Mouse (Mus musculus) right cerebral cortex, postnatal 14 days (tissue): Measurements from ENCODE around the gene Dbndd1.
"Not testable (repeated sequence)": the region's sequence is repeated elsewhere in the genome, so short reads cannot be mapped to it uniquely, and the experiment has no call there.

Experiments used
- DNase-seq: peaks from one replicate; pipeline ENCODE4 v3.0.0; 2022

Dbndd1 gene

GRCm38 (mm10) chr8:123492898-123493297, 22.4 kb downstream of the Dbndd1 start:
- no peak for DNase-seq

DNA sequence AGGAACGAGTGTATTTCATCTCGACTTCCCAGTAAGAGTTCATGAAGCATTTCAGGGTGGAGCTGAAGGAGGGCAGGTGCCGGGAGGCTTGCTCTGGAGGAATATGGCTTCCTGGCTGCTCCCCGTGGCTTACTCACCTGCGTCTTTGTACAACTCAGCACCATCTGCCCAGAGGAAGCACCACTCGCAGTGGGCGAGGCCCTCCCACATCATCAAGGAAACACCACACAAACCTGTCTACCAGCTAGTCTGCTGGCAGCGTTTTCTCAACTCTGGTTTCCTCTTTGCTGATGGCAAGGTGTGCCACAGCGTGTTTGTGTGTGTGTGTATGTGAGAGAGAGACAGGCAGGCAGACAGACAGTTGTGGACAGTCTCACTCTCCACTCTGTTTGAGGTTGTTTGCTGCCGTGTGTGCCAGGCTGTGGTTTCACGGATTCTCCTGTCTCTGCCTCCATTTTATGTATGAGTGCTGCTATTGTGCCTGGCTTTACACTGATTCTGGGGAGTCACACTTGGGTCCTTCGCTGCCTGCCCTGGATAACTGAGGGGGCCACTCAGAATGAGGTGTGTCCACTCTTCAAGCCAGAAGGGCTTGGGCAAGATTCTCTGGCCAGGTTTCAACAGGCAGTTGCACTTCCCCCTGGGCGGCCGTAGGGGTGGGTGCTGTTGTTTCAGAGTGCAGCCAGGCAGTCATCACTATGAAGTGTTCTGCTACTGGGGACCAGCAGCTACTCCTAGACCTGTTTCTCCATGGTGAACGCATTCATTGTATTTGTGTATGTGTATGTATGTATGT, 23.8 kb downstream of the Dbndd1 start:
- no peak for DNase-seq

DNA sequence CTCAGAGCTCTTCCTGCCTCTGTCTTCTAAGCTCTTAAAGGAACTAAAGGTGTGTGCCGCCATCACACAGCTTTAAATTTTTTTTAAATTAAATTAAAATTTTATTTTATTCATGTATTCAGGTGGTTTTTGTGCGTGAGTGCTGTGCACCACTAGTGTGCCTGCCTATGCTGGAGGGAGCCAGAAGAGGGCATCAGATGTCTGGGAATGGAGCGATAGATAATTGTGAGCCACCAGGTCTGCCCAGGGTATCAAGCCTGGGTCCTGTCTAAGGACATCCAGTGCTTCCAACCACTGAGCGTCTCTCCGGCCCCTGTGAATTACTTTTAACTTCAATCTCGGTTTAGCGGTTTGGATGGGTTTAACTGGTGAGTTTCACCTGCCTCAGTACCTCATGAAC, 32.6 kb downstream of the Dbndd1 start:
- DNase-seq: no peak

DNA sequence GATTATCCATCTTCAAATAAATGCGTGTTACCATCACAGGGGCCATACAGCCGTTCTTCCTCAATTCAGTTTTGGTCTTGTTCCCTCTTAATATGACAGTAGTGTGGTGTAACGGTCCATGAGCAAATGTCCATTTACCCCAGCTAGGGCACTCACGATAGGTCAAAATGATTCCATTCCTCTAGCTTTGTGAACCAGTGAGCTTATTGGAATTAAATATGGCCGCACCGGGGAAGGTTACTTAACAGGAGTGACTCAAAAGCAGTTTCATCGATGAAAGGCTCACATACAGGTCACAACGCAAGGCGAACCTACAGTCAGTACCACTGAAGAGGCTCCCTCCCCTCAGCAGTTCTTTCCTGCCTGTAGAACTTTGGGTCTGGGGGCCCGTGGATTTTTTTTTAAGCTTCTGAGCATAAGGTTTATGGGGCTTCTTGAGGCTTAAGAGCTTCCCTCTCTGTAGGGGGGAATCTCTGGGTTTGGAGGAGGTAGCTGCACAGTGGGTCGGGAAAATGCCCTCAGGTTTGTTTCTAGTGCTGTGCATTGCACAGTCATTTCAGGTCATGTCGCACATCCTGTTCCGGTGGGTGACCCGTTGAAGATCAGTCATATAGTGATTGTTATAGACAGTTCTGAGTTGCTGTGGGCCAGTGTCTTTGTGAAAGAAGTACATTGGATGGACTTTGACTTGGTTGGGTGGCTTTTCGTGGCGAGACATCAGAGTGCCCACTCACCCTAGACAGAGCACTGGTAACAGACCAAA, 36.6 kb downstream of the Dbndd1 start:
- no peak for DNase-seq

GRCm38 (mm10) chr8:123477737-123478258, 37.5 kb downstream of the Dbndd1 start, which contains the start of gene Afg3l1:
Gene Afg3l1 (plus strand): TSS chr8:123477903.
- peak; percentile 90 for DNase-seq

- no peak for DNase-seq
Observed at GRCm38 (mm10) chr8:123476911-123477736, 38.1 kb downstream of the Dbndd1 start.

DNA sequence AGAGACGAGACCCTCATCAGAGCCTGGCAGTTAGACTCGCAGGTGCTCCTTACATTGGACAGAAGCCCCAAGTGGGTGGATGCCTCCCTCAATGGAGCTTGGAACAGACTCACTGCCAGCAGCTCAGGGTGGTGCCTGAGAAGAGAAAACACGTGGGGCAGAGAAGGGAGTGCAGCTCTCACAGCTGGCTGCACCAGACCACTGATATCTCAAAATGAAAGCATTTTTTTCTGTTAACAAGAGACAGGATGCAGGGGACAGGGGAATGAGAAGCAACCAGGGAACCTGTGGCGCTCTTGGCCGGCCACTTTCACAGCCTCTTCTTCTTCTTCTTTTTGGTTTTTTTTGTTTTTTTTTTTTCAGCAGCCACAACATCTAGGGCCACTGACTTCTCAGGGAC, 40.7 kb downstream of the Dbndd1 start:
- DNase-seq: not testable (repeated sequence)

- DNase-seq: not testable (repeated sequence)
Observed at GRCm38 (mm10) chr8:123472991-123473390, 42.3 kb downstream of the Dbndd1 start.

DNA sequence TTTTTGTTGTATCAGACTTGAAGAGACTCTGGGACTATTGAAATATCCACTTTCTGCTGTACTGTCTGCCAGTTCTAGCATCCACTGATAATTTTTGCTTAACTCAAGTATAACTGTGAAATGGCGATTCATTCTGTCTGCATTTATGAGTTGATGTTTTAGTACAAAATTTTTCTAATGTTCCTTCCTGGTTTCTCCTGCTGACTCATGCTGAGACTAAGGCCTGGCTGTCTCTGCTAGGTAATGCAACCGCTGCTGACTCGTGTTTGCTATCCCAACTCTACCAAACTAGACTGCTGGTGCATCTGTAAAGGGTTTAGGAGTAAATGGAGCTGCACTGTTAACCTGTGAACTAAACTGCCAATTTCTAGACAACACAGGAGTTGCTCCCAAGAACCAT, 47.8 kb downstream of the Dbndd1 start:
- DNase-seq: no peak

DNA sequence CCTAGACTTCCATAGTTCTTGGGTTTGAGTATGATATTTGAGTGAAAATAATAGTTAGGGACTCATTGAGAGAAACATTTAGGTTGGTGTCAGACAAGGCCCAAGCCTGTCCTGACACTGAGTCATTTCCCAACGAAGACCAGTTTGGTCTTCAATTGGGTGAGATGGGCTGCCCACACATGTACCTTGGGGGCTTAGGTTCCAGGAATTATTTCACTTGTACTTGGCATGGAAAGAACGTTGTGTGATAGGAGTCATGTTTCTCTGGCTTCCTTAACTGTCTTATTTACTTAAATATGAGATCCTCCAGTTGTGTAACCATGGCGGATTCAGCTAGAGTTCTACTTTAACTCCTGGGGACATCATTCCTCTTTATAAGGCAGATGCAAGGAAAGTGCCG, 51.6 kb downstream of the Dbndd1 start:
- no peak for DNase-seq
